Mouse (Mus musculus): Measurements from ENCODE around the gene Tmem87b.

Tmem87b gene

GRCm38 (mm10) chr2:128817786-128818681 is at the start of gene Tmem87b:
Tmem87b (plus strand) TSS chr2:128818118.
- DNase-seq (ENCODE audit: low read depth in 1 of 2, low spot score in 2 of 2), result peak; percentile 84 to 94

- DNase-seq (ENCODE audit: low read depth in 1 of 2, low spot score in 2 of 2), result no peak
These were observed 49.2 kb upstream of the Tmem87b start for GRCm38 (mm10) chr2:128768545-128769247.

- DNase-seq (ENCODE audit: low read depth in 1 of 2, low spot score in 2 of 2), result no peak
These were observed 47.4 kb upstream of the Tmem87b start for GRCm38 (mm10) chr2:128770557-128770956.

- peak in 1 of 2 experiments; percentile 6 for DNase-seq (ENCODE audit: low read depth in 1 of 2, low spot score in 2 of 2)
These were observed 46.9 kb upstream of the Tmem87b start for GRCm38 (mm10) chr2:128771048-128771447.

GRCm38 (mm10) chr2:128771750-128772338 is 46.1 kb upstream of the Tmem87b start:
- no peak for DNase-seq (ENCODE audit: low read depth in 1 of 2, low spot score in 2 of 2)

- DNase-seq (ENCODE audit: low read depth in 1 of 2, low spot score in 2 of 2), result no peak
These were observed 35.7 kb upstream of the Tmem87b start for GRCm38 (mm10) chr2:128782231-128782630.

- DNase-seq (ENCODE audit: low read depth in 1 of 2, low spot score in 2 of 2), result no peak
These were observed 34.1 kb upstream of the Tmem87b start for GRCm38 (mm10) chr2:128783660-128784345.

- DNase-seq (ENCODE audit: low read depth in 1 of 2, low spot score in 2 of 2), result no peak
These were observed 33.1 kb upstream of the Tmem87b start for GRCm38 (mm10) chr2:128784814-128785213.

- DNase-seq (ENCODE audit: low read depth in 1 of 2, low spot score in 2 of 2), result no peak
These were observed 31.6 kb upstream of the Tmem87b start for GRCm38 (mm10) chr2:128786341-128786740.

- DNase-seq (ENCODE audit: low read depth in 1 of 2, low spot score in 2 of 2), result no peak
These were observed 31.1 kb upstream of the Tmem87b start for GRCm38 (mm10) chr2:128786795-128787194.

- DNase-seq (ENCODE audit: low read depth in 1 of 2, low spot score in 2 of 2), result no peak
These were observed 30.1 kb upstream of the Tmem87b start for GRCm38 (mm10) chr2:128787805-128788204.

- no peak for DNase-seq (ENCODE audit: low read depth in 1 of 2, low spot score in 2 of 2)
These were observed 26.9 kb upstream of the Tmem87b start for GRCm38 (mm10) chr2:128790875-128791614.

GRCm38 (mm10) chr2:128793958-128794357 is 24.0 kb upstream of the Tmem87b start:
- DNase-seq (ENCODE audit: low read depth in 1 of 2, low spot score in 2 of 2), result no peak

- DNase-seq (ENCODE audit: low read depth in 1 of 2, low spot score in 2 of 2), result no peak
These were observed 21.5 kb upstream of the Tmem87b start for GRCm38 (mm10) chr2:128796463-128796862.

- no peak for DNase-seq (ENCODE audit: low read depth in 1 of 2, low spot score in 2 of 2)
These were observed 14.5 kb upstream of the Tmem87b start for GRCm38 (mm10) chr2:128803441-128803840.

GRCm38 (mm10) chr2:128805341-128805740 is 12.6 kb upstream of the Tmem87b start:
- no peak for DNase-seq (ENCODE audit: low read depth in 1 of 2, low spot score in 2 of 2)

GRCm38 (mm10) chr2:128806561-128806960 is 11.4 kb upstream of the Tmem87b start:
- peak; percentile 17 to 37 for DNase-seq (ENCODE audit: low read depth in 1 of 2, low spot score in 2 of 2)

- DNase-seq (ENCODE audit: low read depth in 1 of 2, low spot score in 2 of 2), result no peak
These were observed 5.2 kb upstream of the Tmem87b start for GRCm38 (mm10) chr2:128812761-128813160.

- DNase-seq (ENCODE audit: low read depth in 1 of 2, low spot score in 2 of 2), result no peak
These were observed 1.6 kb upstream of the Tmem87b start for GRCm38 (mm10) chr2:128816311-128816710.

GRCm38 (mm10) chr2:128816916-128817315 is 1.0 kb upstream of the Tmem87b start:
- DNase-seq (ENCODE audit: low read depth in 1 of 2, low spot score in 2 of 2), result no peak

Data from monocyte, adult 2 months (primary cell).